Mouse (Mus musculus): ENCODE results near the gene Fdxacb1. TPM values are rescaled to one million over a fixed set of nuclear protein-coding genes. Genes with fewer than 3 reads are reported as not detected.

Gene Fdxacb1
- 6.0 TPM for polyA plus RNA-seq (2014; fragmentation: Illumina TruSeq; extraction: RNeasy Lipid Tissue Mini Kit (QIAGEN cat#74804); ENCODE audit: low read depth, low replicate concordance)

DNA sequence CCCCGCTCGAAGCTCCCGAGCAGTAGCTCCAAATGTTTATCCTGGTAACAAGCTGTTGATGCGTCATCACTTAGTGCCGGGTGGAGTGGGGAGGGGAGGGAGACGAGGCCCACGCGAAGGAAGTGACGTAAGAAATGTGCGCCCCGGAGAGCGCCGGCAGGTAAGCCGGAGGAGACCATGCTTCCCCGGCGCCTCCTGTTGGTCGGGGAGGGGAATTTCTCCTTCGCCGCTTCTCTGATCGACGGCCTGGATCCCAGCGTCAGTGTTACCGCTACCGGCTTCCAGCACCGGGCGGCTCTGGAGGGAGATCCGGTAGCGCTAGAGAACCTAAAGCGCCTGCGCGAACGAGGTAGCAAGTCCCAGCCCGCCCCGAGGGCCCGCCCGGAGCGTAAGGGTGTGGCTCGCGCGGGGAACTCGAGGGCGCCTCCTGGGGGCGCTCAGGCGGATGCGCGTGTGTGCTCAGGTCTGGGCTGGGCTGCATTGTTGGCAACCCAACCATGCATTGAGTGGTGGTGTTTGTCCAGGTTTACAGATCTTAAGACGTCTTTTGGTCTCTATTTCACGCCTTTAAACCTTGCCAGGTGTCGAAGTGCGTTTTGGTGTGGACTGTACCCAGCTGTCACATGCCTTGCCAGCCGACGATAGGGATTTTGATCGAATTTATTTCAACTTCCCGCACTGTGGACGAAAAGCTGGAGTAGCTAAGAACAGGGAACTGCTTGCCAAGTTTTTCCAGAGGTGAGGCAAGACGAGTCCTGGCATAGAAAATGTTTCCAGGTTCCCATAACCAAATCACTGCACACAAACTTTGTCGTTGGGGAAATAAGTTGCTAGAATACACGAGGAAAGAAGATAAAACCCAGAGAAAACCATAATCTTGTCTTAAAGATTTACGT is at the start of gene Fdxacb1:
Gene Fdxacb1 (plus strand): TSS at position 130 of the 896 bp plus-strand sequence.

DNA sequence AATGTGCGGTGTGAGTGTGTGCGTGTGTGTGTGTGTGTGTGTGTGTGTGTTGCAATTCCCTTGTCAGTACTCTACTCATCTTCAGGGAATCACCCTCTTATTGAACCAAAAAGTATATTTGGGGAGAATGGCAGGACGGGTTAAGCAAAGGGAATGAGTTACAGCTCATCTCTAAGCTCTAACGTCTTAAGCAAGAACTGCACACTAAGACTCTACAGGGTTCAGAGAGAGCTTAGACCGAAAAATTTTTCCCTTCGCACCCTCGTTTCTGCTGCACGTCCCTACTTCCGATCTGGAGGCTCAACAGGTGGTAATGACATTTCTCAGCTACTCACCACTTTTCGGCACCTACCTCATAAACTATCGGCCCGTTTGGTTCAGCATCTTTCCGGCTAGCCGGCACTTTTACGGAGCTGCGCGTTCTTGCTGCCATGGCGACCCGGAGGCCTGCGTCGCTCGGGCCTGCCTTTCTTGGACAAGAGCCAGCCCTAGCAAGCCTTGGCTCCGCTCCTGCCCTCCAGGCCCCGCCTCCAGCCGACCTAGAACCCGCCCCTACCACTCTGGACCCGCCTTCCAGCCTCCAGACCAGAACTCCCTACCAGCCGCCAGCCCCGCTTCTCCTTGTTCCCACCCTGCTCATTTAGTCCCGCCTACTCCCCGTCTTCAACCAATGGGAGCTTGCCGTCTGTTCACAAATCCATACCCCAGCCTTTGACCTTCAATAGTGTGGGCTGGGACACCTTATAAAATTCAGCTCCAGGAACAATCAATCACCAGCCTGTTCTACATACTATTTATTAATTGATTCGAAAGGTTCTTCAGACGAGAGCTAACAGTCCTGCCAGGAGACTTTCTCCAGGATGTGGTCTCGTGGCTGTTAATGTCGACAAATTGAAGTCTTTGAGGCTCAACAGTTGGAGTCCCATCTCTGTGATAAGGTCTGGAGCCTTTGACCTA is 28.8 kb upstream of the Fdxacb1 start, which contains the start of gene Dixdc1:
Gene Dixdc1 (minus strand): TSS at position 604 of the 957 bp plus-strand sequence.

DNA sequence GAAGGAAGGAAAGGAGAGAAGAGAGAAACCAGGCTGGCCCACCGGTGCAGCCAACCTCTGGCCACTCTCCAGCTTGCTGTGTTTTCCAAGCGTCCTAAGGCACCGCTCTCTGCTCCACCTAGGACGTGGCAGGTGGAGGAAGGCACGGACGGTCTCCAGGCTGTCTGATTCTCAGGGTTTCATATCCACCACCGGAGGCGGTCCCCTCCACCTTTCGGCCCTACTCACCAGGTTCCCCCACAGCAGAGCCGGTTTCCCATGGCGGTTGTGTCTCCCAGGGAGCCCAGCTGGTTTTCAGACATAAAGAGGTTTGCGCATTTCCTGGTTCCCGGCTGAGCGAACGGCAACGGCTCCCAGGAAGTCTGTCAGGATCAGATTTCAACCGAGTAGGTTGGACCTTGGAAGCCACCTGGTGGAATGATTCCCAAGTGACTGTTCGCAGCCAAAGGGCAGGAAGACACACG is 21.8 kb upstream of the Fdxacb1 start, which contains the start of gene 2310030G06Rik:
Gene 2310030G06Rik (minus strand): TSS at position 323 of the 464 bp plus-strand sequence.

DNA sequence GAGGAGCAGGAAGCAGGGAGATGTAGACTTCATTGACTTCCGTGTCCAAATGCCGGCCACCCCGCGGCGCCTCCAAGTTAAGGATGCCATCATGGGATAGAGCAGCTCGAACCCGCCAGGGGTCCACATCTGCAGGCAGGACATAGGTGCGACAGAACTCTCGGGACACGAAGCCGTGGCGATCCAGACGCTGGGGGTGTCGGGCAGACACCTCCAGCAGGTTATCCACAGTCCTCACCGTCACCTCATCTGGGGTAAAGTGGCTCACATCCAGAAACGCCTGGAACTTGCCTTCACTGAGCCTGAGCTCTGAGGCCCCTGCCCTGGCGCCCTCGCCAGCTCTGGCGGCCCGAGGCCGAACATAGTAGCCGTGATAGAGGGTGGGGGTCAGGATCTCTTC is 16.7 kb upstream of the Fdxacb1 start, which contains the start of gene Cryab:
Gene Cryab (plus strand): TSS at position 3 of the 400 bp plus-strand sequence.

DNA sequence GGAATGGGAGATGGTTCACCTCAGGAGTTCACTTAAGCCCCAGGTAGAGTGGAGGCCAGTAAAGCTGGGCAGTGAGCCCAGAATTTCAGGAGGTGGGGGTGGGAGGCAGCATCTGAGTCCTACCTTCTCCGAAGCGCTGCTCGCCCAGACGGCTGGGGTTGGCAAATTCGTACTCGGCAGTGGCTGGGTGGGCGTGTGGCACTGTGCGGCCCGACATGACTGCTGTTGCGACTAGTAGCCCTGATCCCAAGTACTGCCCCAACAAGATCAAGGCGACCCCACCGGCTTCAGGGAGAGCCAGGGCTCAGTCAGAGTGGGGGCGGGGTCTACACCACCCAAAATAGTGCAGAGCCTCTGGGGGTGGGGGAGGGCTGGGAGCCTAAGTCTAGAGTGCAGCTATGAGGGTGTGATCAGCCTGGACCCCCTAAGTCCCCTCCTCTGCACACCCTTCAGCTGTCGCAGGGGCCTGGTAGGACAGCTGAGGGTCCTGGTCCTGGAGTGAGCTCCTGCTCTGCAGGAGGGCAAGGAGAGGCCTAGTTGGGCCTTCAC is 15.9 kb upstream of the Fdxacb1 start, which contains the start of gene Hspb2:
Gene Hspb2 (minus strand): TSS at position 301 of the 549 bp plus-strand sequence.

DNA sequence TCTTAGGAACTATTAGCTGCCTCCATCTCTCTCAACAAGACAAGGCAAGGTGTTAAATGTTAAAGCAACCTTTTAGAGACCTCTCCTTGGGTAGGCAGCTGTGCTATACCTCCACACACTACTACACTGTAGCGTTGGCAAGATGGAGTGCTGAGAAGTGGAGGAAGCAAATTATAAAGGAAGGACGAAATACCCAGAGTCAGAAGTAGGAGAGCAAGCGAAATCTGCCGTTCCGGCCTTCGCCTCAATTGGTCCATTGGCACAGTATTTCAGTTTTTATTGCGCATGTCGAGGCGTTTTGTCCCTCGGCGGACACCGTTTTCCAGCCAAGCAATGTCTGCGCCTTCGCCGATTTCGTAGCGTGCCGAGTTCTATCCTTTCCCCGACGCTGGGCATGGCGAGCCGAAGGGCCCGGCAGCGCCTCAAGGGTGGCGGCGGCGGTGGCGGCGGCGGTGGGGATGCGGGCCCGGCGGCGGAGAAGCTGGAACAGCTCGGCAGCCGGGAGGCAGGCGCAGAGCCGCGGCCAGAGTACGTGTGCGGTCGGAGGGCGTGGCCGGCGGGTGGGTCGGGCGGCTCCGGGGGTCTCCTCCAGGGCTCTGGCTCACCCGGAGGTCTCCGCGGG is 7.1 kb downstream of the Fdxacb1 start, which contains the start of the genes Alg9 and 1110032A03Rik:
Gene Alg9 (plus strand): TSS at position 29 of the 622 bp plus-strand sequence.
Gene 1110032A03Rik (minus strand): TSS at position 530 of the 622 bp plus-strand sequence.

Other genes with a start within 250 kb of the Fdxacb1 start
- gene Pts, start 239.5 kb upstream of the Fdxacb1 start, polyA plus RNA-seq (2014; fragmentation: Illumina TruSeq; extraction: RNeasy Lipid Tissue Mini Kit (QIAGEN cat#74804); ENCODE audit: low read depth, low replicate concordance): 24.8 TPM
- 7.0 TPM for gene Il18, start 213.4 kb upstream of the Fdxacb1 start, polyA plus RNA-seq (2014; fragmentation: Illumina TruSeq; extraction: RNeasy Lipid Tissue Mini Kit (QIAGEN cat#74804); ENCODE audit: low read depth, low replicate concordance)
- 1.7 TPM for gene Bco2, start 213.1 kb upstream of the Fdxacb1 start, polyA plus RNA-seq (2014; fragmentation: Illumina TruSeq; extraction: RNeasy Lipid Tissue Mini Kit (QIAGEN cat#74804); ENCODE audit: low read depth, low replicate concordance)
- 102 TPM for gene Tex12, start 206.9 kb upstream of the Fdxacb1 start, polyA plus RNA-seq (2014; fragmentation: Illumina TruSeq; extraction: RNeasy Lipid Tissue Mini Kit (QIAGEN cat#74804); ENCODE audit: low read depth, low replicate concordance)
- gene Sdhd, start 164.4 kb upstream of the Fdxacb1 start, polyA plus RNA-seq (2014; fragmentation: Illumina TruSeq; extraction: RNeasy Lipid Tissue Mini Kit (QIAGEN cat#74804); ENCODE audit: low read depth, low replicate concordance): 60.8 TPM
- gene Timm8b, start 164.3 kb upstream of the Fdxacb1 start, polyA plus RNA-seq (2014; fragmentation: Illumina TruSeq; extraction: RNeasy Lipid Tissue Mini Kit (QIAGEN cat#74804); ENCODE audit: low read depth, low replicate concordance): 229 TPM
- 122 TPM for gene Pih1d2, start 150.9 kb upstream of the Fdxacb1 start, polyA plus RNA-seq (2014; fragmentation: Illumina TruSeq; extraction: RNeasy Lipid Tissue Mini Kit (QIAGEN cat#74804); ENCODE audit: low read depth, low replicate concordance)
- gene Nkapd1, start 150.8 kb upstream of the Fdxacb1 start, polyA plus RNA-seq (2014; fragmentation: Illumina TruSeq; extraction: RNeasy Lipid Tissue Mini Kit (QIAGEN cat#74804); ENCODE audit: low read depth, low replicate concordance): 58.4 TPM
- gene Dlat, start 108.5 kb upstream of the Fdxacb1 start, polyA plus RNA-seq (2014; fragmentation: Illumina TruSeq; extraction: RNeasy Lipid Tissue Mini Kit (QIAGEN cat#74804); ENCODE audit: low read depth, low replicate concordance): 146 TPM
- 26.9 TPM for gene Dixdc1, start 28.7 kb upstream of the Fdxacb1 start, polyA plus RNA-seq (2014; fragmentation: Illumina TruSeq; extraction: RNeasy Lipid Tissue Mini Kit (QIAGEN cat#74804); ENCODE audit: low read depth, low replicate concordance)
- gene 2310030G06Rik, start 21.7 kb upstream of the Fdxacb1 start, polyA plus RNA-seq (2014; fragmentation: Illumina TruSeq; extraction: RNeasy Lipid Tissue Mini Kit (QIAGEN cat#74804); ENCODE audit: low read depth, low replicate concordance): 2.8 TPM
- 0.59 TPM for gene Cryab, start 16.9 kb upstream of the Fdxacb1 start, polyA plus RNA-seq (2014; fragmentation: Illumina TruSeq; extraction: RNeasy Lipid Tissue Mini Kit (QIAGEN cat#74804); ENCODE audit: low read depth, low replicate concordance)
- not detected for gene Hspb2, start 15.9 kb upstream of the Fdxacb1 start, polyA plus RNA-seq (2014; fragmentation: Illumina TruSeq; extraction: RNeasy Lipid Tissue Mini Kit (QIAGEN cat#74804); ENCODE audit: low read depth, low replicate concordance)
- 18.6 TPM for gene Alg9, start 6.8 kb downstream of the Fdxacb1 start, polyA plus RNA-seq (2014; fragmentation: Illumina TruSeq; extraction: RNeasy Lipid Tissue Mini Kit (QIAGEN cat#74804); ENCODE audit: low read depth, low replicate concordance)
- 1,021 TPM for gene 1110032A03Rik, start 7.3 kb downstream of the Fdxacb1 start, polyA plus RNA-seq (2014; fragmentation: Illumina TruSeq; extraction: RNeasy Lipid Tissue Mini Kit (QIAGEN cat#74804); ENCODE audit: low read depth, low replicate concordance)
- gene Ppp2r1b, start 77.1 kb downstream of the Fdxacb1 start, polyA plus RNA-seq (2014; fragmentation: Illumina TruSeq; extraction: RNeasy Lipid Tissue Mini Kit (QIAGEN cat#74804); ENCODE audit: low read depth, low replicate concordance): 126 TPM
- 28.5 TPM for gene Sik2, start 240.8 kb downstream of the Fdxacb1 start, polyA plus RNA-seq (2014; fragmentation: Illumina TruSeq; extraction: RNeasy Lipid Tissue Mini Kit (QIAGEN cat#74804); ENCODE audit: low read depth, low replicate concordance)